Mouse (Mus musculus): ENCODE measurements at regions not wholly inside any gene's neighbourhood (a gene's known extent, or its start where the extent isn't known, plus 50 kb on each side); places are given as distances from the start of the nearest gene placed in this dataset.

DNA sequence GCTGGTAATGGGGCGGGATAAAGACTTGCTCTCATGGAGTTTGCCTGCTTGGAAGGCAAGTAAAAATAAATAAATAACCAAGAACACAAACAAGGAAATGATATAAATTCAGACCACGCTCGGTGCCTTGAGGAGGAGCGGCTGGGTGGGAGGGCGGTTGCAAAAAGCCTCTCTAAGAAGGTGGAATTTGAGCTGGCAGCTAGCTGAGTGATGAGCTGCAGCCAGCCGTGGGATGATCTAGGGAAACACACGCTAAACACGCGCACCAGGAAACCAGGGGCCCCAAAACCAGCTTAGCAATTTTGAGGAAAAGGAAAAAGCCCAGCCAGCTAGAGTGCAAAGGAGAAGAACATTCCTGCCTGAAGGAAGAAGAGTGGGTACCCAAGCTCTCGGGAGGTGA is 217.0 kb downstream of the 3100002H09Rik start:
- H3K9ac ChIP-seq (ENCODE audit: low read depth, low read length), result no peak overlapping the region
- no peak overlapping the region for H3K4me2 ChIP-seq (replicated peaks; ENCODE audit: low read depth)
- H3K27me3 ChIP-seq (replicated peaks; ENCODE audit: control insufficient read depth, insufficient read depth, low read length), result no peaks in the 10 kb centered on the region
- ATAC-seq, result no peak
- H3K27ac ChIP-seq (ENCODE audit: low read depth, low read length), result no peak overlapping the region
- 43% methylated on average over 10 of the region's 10 CpGs for WGBS
- no peak overlapping the region for H3K4me3 ChIP-seq (ENCODE audit: low read depth, low read length)
- TF ChIP-seq CTCF (IDR thresholded peaks at IDR 0.05; ENCODE audit: low read depth), result no peak
- no peaks in the 10 kb centered on the region for H3K36me3 ChIP-seq (ENCODE audit: control insufficient read depth, insufficient read depth)
- H3K9me3 ChIP-seq (ENCODE audit: control insufficient read depth), result no peaks in the 10 kb centered on the region
- H3K4me1 ChIP-seq (replicated peaks; ENCODE audit: control insufficient read depth, insufficient read depth, low read length), result no peaks in the 10 kb centered on the region

DNA sequence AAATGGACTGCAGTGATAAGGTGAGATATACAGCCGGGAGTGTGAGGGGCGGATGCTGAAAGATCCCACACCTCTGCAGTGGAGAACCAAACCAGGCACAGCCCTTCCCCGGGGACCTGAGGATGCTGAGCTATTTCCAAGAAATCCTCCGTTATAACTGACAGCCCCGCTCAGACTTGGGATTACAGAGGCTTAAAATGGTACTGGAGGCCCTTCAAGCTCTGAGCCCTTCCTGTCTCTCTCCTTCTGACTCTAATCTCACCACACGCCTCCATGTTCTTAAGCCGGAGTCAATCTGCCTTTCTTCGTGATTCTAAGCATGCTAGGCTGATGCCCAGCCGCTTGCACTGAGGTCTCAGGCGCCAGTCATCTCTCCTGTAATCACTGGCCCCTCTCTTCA is 221.5 kb downstream of the 3100002H09Rik start:
- Histone ChIP-seq H3K9ac (ENCODE audit: low read depth, low read length) (no peak overlapping the region), H3K4me3 (ENCODE audit: low read depth, low read length) (no peak overlapping the region), H3K27ac (ENCODE audit: low read depth, low read length) (no peak overlapping the region), H3K36me3 (ENCODE audit: control insufficient read depth, insufficient read depth) (no peaks in the 10 kb centered on the region), H3K4me2 (replicated peaks; ENCODE audit: low read depth) (no peak overlapping the region), H3K27me3 (replicated peaks; ENCODE audit: control insufficient read depth, insufficient read depth, low read length) (no peaks in the 10 kb centered on the region), H3K4me1 (replicated peaks; ENCODE audit: control insufficient read depth, insufficient read depth, low read length) (no peaks in the 10 kb centered on the region), H3K9me3 (ENCODE audit: control insufficient read depth) (no peaks in the 10 kb centered on the region)
- TF ChIP-seq CTCF (IDR thresholded peaks at IDR 0.05; ENCODE audit: low read depth), result no peak
- WGBS, result 78% methylated on average over 10 of the region's 10 CpGs
- no peak for ATAC-seq

DNA sequence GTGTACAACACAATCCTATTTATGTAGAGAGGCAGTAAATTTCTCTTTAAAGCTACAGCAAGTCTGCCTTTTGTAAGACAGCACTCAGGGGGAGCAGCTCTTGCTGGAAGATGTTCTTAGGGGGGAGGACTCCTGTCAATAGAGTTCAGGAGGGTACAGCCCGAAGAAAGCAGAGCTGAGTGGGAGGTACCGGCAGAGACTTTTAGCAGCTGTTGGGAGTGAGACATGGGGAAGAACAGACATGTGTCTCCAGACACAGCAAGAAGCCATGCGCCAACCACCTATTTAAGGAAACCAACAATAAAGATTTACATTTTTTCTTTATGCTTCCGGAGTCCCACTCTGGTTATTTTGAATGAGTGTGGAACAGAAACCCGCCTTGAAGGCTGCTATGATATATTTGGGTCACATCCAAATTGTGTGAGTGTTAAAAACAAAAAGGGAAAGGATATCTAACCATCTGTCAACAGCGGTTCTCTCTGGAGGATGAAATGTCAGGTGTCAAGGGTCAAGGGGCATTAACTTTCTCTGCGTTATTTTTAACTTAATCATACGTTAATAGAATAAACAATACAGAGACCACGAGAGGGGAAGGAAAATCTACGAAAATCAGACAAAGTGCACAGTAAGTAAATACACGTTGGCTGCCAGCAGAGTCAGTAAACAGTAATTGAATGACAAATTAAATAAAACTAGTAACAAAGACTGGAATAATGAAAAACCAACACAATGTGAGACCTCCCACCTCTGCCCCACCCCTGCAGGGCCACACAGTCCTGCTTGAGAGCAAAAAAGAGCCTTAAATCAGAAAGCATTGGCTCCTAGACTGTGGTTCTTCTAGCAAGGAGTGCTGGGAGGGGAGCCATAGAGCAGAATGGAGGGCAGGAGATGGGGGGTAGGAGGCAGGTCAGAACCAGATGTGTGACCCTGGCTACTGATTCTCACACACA is 225.2 kb downstream of the 3100002H09Rik start:
- Histone ChIP-seq H3K4me1 (replicated peaks; ENCODE audit: control insufficient read depth, insufficient read depth, low read length) (no peaks in the 10 kb centered on the region), H3K36me3 (ENCODE audit: control insufficient read depth, insufficient read depth) (no peaks in the 10 kb centered on the region), H3K27ac (ENCODE audit: low read depth, low read length) (no peak overlapping the region), H3K27me3 (replicated peaks; ENCODE audit: control insufficient read depth, insufficient read depth, low read length) (no peaks in the 10 kb centered on the region), H3K9ac (ENCODE audit: low read depth, low read length) (no peak overlapping the region), H3K9me3 (ENCODE audit: control insufficient read depth) (no peaks in the 10 kb centered on the region), H3K4me3 (ENCODE audit: low read depth, low read length) (no peak overlapping the region), H3K4me2 (replicated peaks; ENCODE audit: low read depth) (no peak overlapping the region)
- TF ChIP-seq CTCF (IDR thresholded peaks at IDR 0.05; ENCODE audit: low read depth), result no peak
- 22% methylated on average over 11 of the region's 11 CpGs for WGBS
- ATAC-seq, result no peak

DNA sequence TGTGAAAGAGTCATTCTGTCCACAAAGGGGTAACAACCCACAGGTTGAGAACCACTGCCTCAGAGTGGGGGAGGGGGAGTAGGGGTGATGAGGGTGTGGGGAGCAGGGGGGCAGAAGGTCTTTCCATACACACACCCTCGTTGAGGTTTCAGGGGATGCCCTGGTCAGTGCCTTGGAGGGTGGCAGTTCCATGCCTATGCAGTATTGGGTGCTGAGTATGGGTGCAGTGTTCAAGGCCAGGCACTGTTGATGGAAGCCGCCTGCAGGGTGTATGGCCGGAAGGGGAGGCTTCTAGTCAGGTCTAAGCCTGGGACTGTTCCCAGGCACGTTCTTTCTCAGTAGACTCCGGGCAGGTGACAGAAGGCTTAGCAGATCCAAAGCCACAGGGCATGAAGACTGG is 234.1 kb downstream of the 3100002H09Rik start:
- 72% methylated on average over 5 of the region's 5 CpGs for WGBS
- no peak overlapping the region for H3K4me2 ChIP-seq (replicated peaks; ENCODE audit: low read depth)
- no peaks in the 10 kb centered on the region for H3K9me3 ChIP-seq (ENCODE audit: control insufficient read depth)
- no peak overlapping the region for H3K4me3 ChIP-seq (ENCODE audit: low read depth, low read length)
- no peaks in the 10 kb centered on the region for H3K36me3 ChIP-seq (ENCODE audit: control insufficient read depth, insufficient read depth)
- H3K27me3 ChIP-seq (replicated peaks; ENCODE audit: control insufficient read depth, insufficient read depth, low read length), result no peaks in the 10 kb centered on the region
- H3K4me1 ChIP-seq (replicated peaks; ENCODE audit: control insufficient read depth, insufficient read depth, low read length), result no peaks in the 10 kb centered on the region
- H3K9ac ChIP-seq (ENCODE audit: low read depth, low read length), result no peak overlapping the region
- no peak overlapping the region for H3K27ac ChIP-seq (ENCODE audit: low read depth, low read length)
- no peak for TF ChIP-seq CTCF (IDR thresholded peaks at IDR 0.05; ENCODE audit: low read depth)
- no peak for ATAC-seq

DNA sequence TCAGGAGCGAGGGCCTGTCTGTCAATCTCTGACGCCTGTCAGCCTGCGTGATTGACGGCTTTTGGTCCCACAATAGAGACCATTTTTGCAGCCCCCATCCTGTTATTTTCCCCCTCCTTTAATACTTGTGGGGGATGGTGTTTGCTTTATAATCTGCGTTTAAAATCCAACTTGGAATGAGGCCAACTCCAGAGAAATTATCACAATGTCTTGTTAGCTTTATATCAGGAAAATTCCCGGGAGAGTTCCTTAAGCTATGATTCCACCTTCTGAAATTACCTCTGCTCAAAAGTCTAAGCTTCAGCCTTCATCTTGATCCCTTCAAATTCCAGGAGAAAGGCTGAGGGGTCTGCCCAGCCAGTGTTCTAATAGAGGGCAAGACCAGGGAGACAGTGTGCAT is 235.0 kb downstream of the 3100002H09Rik start:
- Histone ChIP-seq H3K36me3 (ENCODE audit: control insufficient read depth, insufficient read depth) (no peaks in the 10 kb centered on the region), H3K27me3 (replicated peaks; ENCODE audit: control insufficient read depth, insufficient read depth, low read length) (no peaks in the 10 kb centered on the region), H3K27ac (ENCODE audit: low read depth, low read length) (no peak overlapping the region), H3K9me3 (ENCODE audit: control insufficient read depth) (no peaks in the 10 kb centered on the region), H3K9ac (ENCODE audit: low read depth, low read length) (no peak overlapping the region), H3K4me2 (replicated peaks; ENCODE audit: low read depth) (no peak overlapping the region), H3K4me1 (replicated peaks; ENCODE audit: control insufficient read depth, insufficient read depth, low read length) (no peaks in the 10 kb centered on the region), H3K4me3 (ENCODE audit: low read depth, low read length) (no peak overlapping the region)
- WGBS, result 51% methylated on average over 6 of the region's 6 CpGs
- no peak for TF ChIP-seq CTCF (IDR thresholded peaks at IDR 0.05; ENCODE audit: low read depth)
- ATAC-seq, result no peak

DNA sequence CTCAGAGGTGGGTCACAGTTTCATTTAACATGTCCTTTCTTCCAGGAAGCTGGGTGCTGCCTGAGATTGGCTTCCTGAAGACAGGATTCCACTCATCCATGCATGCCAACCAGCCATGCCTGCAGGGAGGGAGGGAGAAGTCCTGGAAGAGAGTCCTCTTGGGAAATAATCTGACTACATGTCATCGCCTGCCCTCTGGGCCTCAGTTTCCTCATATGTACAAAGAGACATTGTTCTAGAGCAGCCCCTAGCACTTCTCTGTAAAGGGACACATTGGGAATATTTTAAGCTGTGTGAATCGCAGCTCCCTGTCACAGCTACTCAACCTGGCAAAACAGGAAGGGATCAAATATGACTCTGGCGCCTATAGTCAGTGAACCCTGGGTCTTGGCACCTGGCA is 241.8 kb downstream of the 3100002H09Rik start:
- H3K27ac ChIP-seq (ENCODE audit: low read depth, low read length), result no peak overlapping the region
- ATAC-seq, result no peak
- no peaks in the 10 kb centered on the region for H3K4me1 ChIP-seq (replicated peaks; ENCODE audit: control insufficient read depth, insufficient read depth, low read length)
- H3K9ac ChIP-seq (ENCODE audit: low read depth, low read length), result no peak overlapping the region
- H3K9me3 ChIP-seq (ENCODE audit: control insufficient read depth), result no peaks in the 10 kb centered on the region
- no peak overlapping the region for H3K4me2 ChIP-seq (replicated peaks; ENCODE audit: low read depth)
- H3K4me3 ChIP-seq (ENCODE audit: low read depth, low read length), result no peak overlapping the region
- no peaks in the 10 kb centered on the region for H3K36me3 ChIP-seq (ENCODE audit: control insufficient read depth, insufficient read depth)
- no peaks in the 10 kb centered on the region for H3K27me3 ChIP-seq (replicated peaks; ENCODE audit: control insufficient read depth, insufficient read depth, low read length)
- 87% methylated on average over 3 of the region's 3 CpGs for WGBS
- no peak for TF ChIP-seq CTCF (IDR thresholded peaks at IDR 0.05; ENCODE audit: low read depth)

All from intestine, postnatal 0 days (tissue).